Mouse (Mus musculus) kidney, adult 10 weeks (tissue): Measurements from ENCODE around the gene Sry. TPM values are rescaled to one million over a fixed set of nuclear protein-coding genes. Genes with fewer than 3 reads are reported as not detected.

Experiments used
- polyA plus RNA-seq: library from polyadenylated mRNA; stranded (reverse); fragments of 350-450 nt; fragmentation: Illumina TruSeq; extraction: RNeasy Lipid Tissue Mini Kit (QIAGEN cat#74804); gene quantifications from one replicate; pipeline ENCODE4 v1.2.3, GENCODE M21; 2014; ENCODE audit warnings: low read depth, low replicate concordance

Gene Sry
- polyA plus RNA-seq, result not detected

GRCm38 (mm10) chrY:2663558-2663957 lies at the start of gene Sry:
TSS of gene Sry (minus strand) at chrY:2663658.

Other genes starting within 250 kb of the Sry start
- not detected for gene H2al2c, start 64.6 kb downstream of the Sry start, polyA plus RNA-seq
- gene H2al2b, start 57.0 kb upstream of the Sry start, polyA plus RNA-seq, result not detected
- not detected for gene Gm4064, start 132.5 kb upstream of the Sry start, polyA plus RNA-seq
- gene Rbmy, start 167.0 kb upstream of the Sry start, polyA plus RNA-seq, result not detected
- not detected for gene Gm10256, start 167.0 kb upstream of the Sry start, polyA plus RNA-seq
- gene Gm10352, start 237.3 kb upstream of the Sry start, polyA plus RNA-seq, result not detected